Mouse (Mus musculus): ENCODE results near the gene Ghrl.
A peak's percentile ranks its signal among the peaks of the same experiment; 100 is the strongest.
"Not testable (repeated sequence)": the region's sequence is repeated elsewhere in the genome, so short reads cannot be mapped to it uniquely, and the experiment has no call there.

Gene Ghrl

DNA sequence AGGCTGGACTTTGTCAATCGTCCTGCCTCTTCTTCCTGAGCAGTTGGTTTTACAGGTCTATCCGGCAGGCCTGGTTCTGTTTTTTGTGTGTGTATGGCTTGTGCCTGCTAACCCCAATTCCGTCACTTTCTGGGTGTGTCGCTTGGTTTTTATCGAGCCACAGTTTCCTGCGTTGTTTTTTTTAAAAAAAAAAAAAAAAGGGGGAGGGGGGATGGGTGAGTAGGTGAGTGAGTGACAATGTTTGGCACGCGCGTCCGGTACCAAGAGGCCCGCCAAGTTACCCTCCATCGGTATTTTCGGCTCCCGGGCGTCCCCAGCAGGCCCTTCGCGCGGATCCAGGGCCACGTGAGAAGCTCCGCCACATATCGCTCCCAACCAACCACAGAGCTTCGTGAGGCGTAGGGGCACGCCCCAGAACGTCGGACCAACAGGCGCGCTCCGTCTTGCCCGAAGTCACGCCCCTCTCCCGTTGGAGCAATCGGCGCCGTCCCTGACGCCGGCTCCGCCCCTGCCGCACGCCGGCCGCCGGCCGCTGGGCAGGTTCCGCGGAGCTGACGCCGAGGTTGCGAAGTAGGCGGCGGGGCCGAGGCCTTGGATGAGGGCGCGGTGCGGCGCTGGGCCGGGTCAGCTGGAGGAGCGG, 23.0 kb downstream of the Ghrl start, which contains the start of gene Tatdn2:
TSS of gene Tatdn2 (plus strand) at position 469 of the 640 bp plus-strand sequence.
- DNase-seq (ENCODE audit: low read depth, low spot score): peak; percentile 98

DNA sequence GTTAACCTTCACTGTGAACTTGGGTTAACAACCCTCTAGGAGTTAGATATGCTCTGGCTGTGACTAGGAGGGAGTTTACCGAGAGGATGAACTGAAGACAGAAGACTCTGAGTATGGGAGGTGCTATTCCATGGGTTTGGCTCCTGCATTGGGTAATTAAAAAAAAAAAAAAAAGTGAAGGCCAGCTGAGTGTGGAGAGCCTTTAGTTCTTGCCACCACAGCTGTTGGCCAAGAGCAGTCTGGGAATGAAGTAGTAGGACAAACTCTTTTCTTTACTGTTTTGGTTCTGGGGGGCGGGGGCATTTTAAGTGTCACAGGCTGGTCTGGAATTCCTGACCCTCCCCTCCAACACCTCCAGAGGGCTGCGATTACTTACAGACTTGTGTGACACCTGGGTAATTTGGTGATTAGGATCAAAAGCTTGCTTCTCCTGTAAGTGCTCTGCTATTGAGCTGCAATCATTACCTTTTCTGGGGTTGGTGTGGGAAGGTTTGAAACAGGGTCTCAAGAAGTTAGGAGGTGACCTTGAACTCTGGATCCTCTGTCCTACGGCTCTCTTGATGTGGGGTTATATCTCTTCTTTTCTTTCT, 23.8 kb downstream of the Ghrl start:
- DNase-seq (ENCODE audit: low read depth, low spot score): peak; percentile 61

DNA sequence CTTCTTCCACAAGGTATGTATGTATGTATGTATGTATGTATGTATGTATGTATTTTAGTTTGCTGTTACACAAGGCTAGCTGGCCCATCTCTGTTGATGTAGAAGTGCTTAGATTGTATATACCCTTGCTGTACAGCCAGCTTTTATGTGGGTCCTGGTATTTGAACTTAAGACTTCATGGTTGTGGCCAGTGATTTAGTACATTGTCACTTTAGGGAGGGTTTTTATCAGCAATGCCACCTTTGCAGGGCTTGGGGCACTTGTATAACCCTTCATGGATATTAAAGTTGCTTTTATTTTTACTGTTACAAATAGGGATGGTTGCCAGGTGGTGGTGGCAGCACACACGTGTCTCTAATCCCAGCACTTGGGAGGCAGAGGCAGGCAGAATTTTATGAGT, 24.5 kb downstream of the Ghrl start:
- DNase-seq (ENCODE audit: low read depth, low spot score): no peak

DNA sequence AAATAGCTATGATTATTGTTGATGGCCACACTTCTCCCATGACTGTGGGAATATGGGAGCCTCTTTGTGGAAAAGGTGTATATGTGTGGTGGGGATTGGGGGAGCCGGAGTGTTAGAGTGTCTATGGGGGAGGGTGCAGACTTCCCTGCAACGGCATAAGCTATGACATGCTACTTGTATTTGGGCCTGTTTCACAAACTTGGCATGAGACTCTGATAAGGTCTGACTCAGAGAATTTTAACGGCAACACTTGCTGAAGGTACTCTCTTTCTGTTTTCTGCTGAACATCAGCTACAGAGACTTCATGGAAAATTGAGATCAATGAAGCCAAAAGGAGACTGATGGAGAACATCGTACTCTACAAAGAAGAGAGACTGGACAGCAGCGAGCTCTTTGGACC, 26.3 kb downstream of the Ghrl start:
- no peak for DNase-seq (ENCODE audit: low read depth, low spot score)

DNA sequence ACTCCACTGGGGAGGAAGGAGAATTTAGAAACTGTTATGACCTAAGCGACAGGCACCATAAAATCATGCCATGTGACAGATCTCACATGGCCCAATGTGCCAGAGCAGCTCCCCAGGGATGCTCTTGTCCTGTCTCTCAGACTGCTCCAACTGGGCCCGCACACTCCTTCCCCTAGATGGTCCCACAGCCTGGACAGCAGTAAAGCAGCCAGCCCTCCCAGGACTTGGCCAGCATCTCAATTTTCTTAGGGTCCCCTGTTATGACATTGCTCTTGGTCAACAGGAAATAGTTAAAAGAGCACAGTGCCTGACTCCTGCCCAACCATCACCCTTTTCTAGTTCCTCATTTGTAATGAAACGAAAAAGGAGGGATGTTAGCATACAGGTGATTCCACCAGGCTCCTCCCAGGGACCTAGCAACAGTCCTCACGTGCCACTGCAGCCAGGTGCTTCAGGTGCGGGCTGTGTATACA, 27.0 kb downstream of the Ghrl start:
- no peak for DNase-seq (ENCODE audit: low read depth, low spot score)

DNA sequence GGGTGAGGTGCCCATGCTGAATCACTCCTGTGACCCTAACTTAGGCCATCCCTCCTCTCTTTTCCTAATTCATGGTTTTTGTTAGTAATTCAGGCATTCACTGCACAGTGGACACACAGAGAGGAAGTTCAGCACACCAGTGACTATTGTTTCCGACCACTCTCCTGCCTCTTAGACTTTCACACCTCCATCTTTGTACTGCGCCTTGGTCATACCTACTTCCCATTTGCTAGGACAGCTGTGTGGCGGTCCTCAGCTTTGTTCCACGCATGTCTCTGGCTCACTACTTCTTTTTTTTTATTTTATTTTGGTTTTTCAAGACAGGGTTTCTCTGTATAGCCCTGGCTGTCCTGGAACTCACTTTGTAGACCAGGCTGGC, 28.6 kb downstream of the Ghrl start:
- no peak for DNase-seq (ENCODE audit: low read depth, low spot score)

DNA sequence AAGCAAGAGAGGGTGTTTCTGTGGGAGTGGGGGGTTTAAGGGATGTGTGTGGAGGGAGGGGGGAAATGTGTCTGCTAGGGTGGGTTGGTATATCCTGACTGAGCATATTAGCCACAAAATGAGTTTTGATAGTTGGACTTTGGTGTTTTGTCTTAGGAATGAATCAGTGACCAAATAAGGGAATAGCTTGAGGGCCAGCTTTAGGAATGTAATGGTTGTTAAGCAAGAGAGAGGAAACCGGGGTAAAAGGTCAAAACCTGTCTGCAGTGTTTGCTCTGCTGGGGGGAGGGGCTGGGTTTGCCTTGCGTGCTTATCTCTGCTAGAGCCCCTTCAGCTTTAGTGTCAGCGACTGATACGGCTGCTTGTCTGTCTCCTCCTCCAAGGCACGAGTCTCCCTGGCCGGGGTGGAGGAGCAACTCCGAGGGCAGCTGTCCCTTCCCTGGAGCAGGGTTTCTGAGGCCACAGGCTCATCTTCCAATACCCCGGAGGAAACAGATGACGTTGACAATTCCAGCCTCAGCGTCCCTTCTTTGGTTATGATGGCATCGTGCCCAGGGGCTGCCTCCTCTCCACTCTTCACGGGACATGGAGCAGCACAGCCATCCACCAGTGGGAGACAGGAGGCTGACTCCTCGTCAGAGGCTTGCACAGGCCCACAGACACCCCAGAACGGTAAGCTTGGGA, 29.1 kb downstream of the Ghrl start:
- peak; percentile 93 for DNase-seq (ENCODE audit: low read depth, low spot score)

DNA sequence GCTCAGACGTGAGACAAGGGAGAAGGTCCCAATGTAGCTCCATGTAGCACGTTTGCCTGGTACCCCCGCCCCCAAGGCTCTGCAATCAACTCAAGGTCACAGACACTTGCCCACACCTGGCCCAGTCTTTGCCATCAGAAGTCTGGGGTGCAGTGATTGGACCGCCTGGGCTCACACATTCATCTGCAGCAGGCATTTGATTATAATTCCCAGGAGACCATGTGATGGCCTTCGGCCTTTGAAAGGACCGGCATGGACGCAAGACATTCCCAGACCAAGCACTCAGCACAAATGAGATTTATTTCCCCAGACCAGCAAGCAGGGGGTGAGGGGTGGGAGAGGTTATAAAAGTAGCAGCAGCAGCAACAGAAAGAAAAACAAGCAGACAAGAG, 29.7 kb downstream of the Ghrl start:
- DNase-seq (ENCODE audit: low read depth, low spot score): peak; percentile 82

DNA sequence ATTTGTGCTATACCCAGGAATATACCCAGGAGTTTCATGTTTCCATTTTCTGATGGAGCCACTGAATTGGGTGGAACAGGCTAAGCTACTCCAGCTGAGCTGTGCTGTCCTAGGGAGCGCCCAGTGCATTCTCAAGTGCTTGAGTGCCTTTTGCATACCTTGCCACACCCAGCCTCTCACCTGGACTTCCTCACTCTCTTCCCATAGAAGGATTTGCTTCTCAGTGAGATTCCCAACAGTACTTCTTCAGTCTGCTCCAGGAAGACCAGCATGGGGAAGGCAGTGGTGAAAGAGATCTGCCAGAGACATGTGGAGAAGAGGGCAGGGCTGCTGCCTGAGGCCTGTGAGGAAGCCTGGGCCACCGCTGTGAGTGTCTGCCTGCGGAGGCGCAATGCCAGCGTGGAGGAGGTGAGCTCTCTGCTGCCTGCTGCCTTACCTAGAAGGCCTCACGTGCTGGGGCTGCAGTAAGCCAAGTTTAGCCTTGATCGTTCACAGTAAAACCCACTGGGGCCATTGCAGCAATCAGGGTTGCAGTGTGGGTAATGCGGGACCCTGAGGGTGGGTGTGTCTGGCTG, 33.0 kb downstream of the Ghrl start:
- peak; percentile 96 for DNase-seq (ENCODE audit: low read depth, low spot score)

DNA sequence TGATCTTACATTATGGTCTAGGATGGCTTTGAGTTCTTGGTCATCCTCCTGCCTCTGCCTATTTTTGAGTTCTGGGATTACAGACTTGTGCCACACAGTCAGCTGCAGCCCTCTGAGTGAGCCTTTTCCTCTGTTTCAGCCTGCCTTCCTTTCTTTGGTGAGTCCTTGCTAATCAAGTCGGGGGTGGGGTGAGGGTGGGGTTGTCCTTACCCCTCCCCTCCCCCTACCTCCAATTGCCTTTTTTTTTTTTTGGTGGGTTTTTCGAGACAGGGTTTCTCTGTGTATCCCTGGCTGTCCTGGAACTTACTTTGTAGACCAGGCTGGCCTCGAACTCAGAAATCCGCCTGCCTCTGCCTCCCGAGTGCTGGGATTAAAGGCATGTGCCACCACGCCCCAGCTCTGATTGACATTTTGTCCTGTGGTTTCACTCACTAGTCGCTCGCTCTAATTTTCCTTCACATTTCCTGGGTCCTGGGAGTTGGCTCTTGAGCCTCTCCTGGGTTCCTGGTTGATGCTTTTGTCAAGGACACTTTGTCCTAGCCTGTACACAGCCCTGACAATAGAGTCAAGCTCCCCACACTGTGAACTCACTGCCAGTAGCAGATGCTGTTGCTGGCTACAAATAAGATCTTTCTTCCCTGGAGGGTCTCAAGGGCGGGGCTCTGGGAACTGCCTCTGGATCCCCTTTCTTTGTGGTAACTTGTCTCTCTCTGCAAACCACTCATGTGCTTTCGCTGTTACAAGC, 36.4 kb downstream of the Ghrl start:
- peak; percentile 94 for DNase-seq (ENCODE audit: low read depth, low spot score)

DNA sequence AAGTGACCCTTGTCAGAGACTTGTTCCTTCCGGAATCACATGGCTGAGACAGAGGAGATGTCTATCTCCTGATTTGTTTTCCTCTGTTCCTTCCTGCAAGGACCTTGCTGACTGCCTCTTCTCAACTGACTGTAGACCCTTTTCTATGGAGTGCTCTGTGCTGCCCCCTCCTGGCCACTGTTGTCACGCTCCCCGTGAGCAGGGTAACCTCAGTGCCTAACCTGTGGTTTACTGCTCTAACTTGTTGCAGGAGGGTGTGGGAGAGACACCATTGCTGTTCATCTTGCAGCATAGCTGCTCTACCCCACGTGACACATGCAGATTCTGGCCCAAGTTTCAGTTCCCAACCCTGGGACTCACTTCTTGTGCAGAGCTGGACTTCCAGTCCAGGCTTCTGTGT, 38.4 kb downstream of the Ghrl start:
- peak; percentile 91 for DNase-seq (ENCODE audit: low read depth, low spot score)

DNA sequence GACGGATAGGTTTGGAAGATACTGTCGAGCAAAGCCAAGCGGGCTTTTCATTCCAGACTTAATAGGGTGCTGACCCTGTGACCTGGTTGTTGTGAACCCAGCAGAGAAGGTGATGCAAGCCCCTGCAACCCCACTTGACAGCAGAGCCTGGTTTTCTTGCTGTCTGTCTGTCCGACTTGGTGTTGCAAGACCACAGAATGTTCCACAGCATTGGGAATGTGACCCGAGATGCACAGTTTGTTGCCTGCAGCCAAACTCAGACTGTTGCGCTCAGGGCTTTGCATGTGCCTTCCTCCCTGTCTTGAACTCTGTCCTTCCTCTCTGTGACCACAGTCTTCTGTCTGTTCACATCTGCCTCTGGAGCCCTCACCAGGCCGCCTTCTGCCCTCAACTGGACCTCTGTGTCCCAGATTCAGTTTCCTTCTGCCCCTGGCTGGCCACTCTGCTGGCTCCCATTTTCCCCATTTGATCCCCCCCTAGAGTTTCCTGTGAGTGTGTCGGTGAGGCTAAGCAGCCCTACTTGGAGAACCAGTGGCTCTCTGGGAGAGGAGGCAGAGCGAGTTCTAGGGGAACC, 39.6 kb downstream of the Ghrl start:
- no peak for DNase-seq (ENCODE audit: low read depth, low spot score)

DNA sequence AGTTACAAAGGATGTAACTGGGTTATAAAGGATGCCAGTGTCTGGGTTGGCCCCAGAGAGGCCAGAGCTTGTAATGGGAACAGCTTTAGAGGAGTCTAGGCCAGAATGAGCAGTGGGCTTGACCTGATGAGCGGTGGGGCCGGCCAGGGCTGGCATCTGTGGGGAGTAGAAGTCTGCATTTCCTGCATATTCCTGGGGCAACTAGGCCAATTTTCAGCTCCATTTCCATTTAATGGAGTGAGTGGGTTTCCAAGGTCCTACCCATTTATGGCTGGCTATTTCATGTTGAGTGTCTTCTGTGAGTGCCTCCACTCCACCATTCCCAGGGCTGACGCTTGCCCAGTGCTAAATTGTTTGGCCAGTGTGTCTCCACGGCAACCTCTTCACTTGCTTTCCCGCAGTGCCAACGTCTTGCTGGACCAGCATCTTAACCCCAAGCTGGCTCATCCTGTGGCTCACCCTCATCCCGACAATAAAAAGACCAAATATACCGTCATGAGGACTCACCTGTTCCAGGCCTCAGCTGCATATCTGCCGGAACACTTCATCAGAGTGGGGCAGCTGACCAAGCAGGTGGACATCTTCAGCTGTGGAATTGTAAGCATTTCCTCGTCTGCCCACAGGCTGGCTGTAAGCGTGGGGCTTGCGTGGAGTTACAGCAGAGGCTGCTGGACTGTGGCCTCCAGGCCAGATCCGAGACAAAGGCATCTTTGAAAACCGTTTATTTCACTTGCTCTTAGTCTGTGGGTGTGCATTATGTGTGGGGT, 41.3 kb downstream of the Ghrl start:
- no peak for DNase-seq (ENCODE audit: low read depth, low spot score)

DNA sequence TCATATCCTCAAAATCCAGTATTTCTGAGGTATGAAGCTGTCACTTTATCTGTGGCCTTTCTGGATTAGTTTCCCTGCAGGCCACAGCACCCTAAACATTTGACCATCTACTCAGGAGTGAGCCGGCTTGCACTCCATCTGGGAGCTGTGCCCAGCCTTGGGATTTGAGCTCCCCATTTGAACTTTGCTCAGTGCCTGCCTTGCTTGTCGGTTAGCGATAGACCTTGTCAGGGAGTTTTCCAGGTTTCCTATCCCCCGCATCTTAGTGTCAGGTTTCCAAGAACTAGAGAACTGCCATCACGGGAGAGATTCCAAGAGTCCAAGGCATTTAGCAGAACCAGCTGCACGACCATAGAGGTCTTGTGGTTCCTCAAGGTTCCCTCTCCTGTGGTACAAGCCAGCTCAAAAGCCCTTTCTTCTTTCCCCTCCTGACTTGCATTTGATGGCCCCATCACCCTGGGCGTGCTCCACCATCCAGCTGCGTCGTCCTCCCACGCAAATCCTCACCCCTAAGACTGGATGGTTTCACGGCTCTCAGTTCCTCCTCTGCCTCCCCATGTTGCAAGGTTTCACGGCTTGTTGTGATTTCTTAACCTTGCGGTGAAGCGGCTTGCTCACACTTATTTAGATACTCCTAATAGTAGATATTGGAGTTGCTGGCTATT, 42.5 kb downstream of the Ghrl start:
- no peak for DNase-seq (ENCODE audit: low read depth, low spot score)

DNA sequence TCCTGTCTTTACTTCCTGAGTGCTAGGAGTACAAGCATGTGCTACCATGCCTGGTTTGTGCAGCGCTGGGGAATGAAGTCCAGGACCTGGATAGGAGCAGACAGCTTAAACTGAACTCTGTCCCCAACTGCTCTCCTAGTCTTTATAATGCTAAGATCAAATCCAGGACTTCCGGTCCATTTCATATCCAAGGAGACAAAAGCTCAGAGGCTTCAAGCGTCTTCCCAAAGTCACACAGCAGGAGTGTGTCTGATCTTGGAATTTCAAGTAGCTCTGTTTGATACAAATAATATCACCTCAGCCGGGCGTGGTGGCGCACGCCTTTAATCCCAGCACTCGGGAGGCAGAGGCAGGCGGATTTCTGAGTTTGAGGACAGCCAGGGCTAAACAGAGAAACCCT, 43.7 kb downstream of the Ghrl start:
- peak; percentile 93 for DNase-seq (ENCODE audit: low read depth, low spot score)

DNA sequence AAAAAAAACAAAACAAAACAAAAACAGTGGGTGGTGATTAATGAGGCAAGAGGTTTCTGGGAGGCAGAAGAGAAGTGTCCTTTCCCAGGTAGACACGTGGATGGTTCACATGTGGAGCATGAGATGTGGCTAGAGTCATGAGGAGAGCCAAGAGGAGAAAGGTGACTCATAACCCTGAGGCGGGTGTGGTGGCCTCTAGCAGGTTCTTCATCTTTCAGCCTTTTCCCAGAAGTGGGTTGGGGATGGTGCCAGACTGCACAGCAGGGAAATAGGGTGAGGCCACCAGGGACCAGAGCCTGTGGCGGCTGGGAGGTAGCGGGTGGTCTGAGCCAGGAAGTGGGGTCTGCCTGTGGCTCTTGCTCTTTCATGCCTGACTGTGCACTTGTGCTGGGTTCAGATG, 44.4 kb downstream of the Ghrl start:
- peak; percentile 57 for DNase-seq (ENCODE audit: low read depth, low spot score)

DNA sequence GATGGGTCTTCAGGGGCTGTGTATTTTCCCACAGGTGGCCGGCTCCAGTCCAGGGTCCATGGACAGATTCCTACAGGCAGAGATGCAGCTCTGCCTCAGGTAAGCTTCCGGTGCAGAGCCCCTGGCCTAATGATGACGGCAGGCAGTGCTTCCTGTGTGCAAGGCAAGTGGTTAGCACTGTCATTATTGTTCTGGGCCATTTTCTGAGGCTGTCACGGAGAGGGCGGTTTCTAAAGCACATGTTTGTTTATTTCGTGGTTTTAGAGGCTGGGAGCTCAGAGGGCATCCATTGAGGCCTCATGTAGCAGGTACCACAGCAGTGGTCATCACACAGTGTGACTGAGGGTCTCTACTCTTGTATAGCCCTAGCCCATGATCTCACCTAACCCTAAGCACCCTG, 46.7 kb downstream of the Ghrl start:
- no peak for DNase-seq (ENCODE audit: low read depth, low spot score)

DNA sequence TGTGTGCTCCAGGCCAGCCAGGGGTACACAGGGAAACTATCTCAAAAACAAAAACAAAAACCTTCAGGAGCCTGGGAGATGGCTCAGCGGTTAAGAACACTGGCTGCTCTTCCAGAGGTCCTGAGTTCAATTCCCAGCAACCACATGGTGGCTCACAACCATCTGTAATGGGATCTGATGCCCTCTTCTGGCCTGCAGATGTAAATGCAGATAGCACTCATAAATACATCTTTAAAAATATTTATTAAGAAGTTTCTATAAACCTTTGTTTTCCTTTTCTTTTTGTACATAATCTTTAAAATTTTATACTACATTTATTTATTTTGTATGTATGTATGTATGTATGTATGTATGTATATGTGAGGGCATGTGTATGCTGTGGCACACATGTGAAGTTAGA, 47.7 kb downstream of the Ghrl start:
- DNase-seq (ENCODE audit: low read depth, low spot score): not testable (repeated sequence)

DNA sequence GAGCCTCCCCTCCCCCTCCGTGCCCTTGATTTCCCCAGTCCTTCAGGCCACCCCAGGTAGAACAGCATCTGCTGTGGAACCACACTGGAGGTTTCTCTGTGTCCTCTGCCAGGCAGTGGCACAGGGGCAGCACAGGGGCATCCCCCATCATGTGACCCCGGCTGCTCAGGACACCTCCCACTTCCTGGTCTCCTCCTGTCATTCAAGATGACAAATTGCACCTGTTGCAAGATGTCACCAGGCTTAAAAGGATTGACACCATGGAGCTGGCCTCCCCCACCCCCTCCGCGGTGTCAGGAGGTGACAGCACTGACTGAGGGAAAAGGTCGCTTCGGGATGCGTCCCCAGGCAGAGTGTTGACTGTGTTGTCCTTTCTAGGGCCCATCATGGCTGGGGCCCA, 49.9 kb downstream of the Ghrl start:
- peak; percentile 44 for DNase-seq (ENCODE audit: low read depth, low spot score)

All from R1 (cell line).